In genomic region chr11:66418216-66418615, GRCm38 (mm10) we compare ENCODE assay signal across 12 mouse cellular contexts.
"Had no signal": no experiment of that assay in that cellular context is flagged by ENCODE, and none has a peak within 500 bp of the region (broad histone marks: within the 10 kb centered on the region; RNA-seq: fewer than 3 reads in every experiment).

No protein-coding gene starts in this region.

- H3K4me2 ChIP-seq: limb, embryonic 15.5 days; liver, embryonic 12.5 days; lung, embryonic 15.5 days; midbrain, embryonic 12.5 days; neural tube, embryonic 12.5 days had no signal

- H3K27me3 ChIP-seq: limb, embryonic 15.5 days; liver, embryonic 12.5 days; lung, embryonic 15.5 days; midbrain, embryonic 12.5 days; neural tube, embryonic 12.5 days had no signal

- DNase-seq: kidney, adult 8-10 months; kidney, postnatal 25 days; lung, postnatal 14 days; right cerebral cortex, postnatal 14 days; thymus, adult 18-20 months; thymus, postnatal 14 days had no signal

- ATAC-seq: liver, embryonic 12.5 days had no signal

- H3K4me1 ChIP-seq: limb, embryonic 15.5 days; liver, embryonic 12.5 days; midbrain, embryonic 12.5 days; neural tube, embryonic 12.5 days had no signal

- H3K4me3 ChIP-seq: limb, embryonic 15.5 days; liver, embryonic 12.5 days; lung, embryonic 15.5 days; midbrain, embryonic 12.5 days; myocyte; neural tube, embryonic 12.5 days had no signal

- H3K9me3 ChIP-seq: limb, embryonic 15.5 days; liver, embryonic 12.5 days; lung, embryonic 15.5 days; midbrain, embryonic 12.5 days; neural tube, embryonic 12.5 days had no signal

- H3K36me3 ChIP-seq: limb, embryonic 15.5 days; liver, embryonic 12.5 days; lung, embryonic 15.5 days; midbrain, embryonic 12.5 days; neural tube, embryonic 12.5 days had no signal

- H3K27ac ChIP-seq: limb, embryonic 15.5 days; liver, embryonic 12.5 days; lung, embryonic 15.5 days; midbrain, embryonic 12.5 days; neural tube, embryonic 12.5 days had no signal

- H3K9ac ChIP-seq: limb, embryonic 15.5 days; liver, embryonic 12.5 days; lung, embryonic 15.5 days; midbrain, embryonic 12.5 days; neural tube, embryonic 12.5 days had no signal
